Mouse (Mus musculus) CH12.LX (cell line): ENCODE data around the gene Tbc1d23. TPM values are rescaled to one million over a fixed set of nuclear protein-coding genes. Genes with fewer than 3 reads are reported as not detected.

Source experiments
- DNase-seq: peaks from one replicate; pipeline ENCODE4 v3.0.0-alpha.2; 2013; ENCODE audit errors: extremely low read depth
- H3K27ac ChIP-seq: 2 replicates; pipeline ENCODE4 v1.5.1; 2012; ENCODE audit warnings: low read depth, mild to moderate bottlenecking, control low read depth, moderate library complexity; ENCODE audit not compliant: insufficient read depth
- H3K27me3 ChIP-seq: replicated peaks from 2 replicates; pipeline ENCODE3; 2012; ENCODE audit warnings: inconsistent platforms
- H3K36me3 ChIP-seq, 2 experiments: replicated peaks in 1 of 2; 2 replicates each; pipeline versions ENCODE3 to v1.6.1; 2012; ENCODE audit warnings: inconsistent platforms in 1 of 2, low read length in 1 of 2, mild to moderate bottlenecking in 1 of 2, mixed read lengths in 1 of 2, moderate library complexity in 1 of 2; ENCODE audit not compliant: control insufficient read depth in 1 of 2, insufficient read depth in 1 of 2
- H3K4me1 ChIP-seq, 2 experiments: 2 replicates each; pipeline ENCODE4 v1.6.1; 2012; ENCODE audit warnings: inconsistent platforms in 1 of 2, moderate library complexity in 1 of 2; ENCODE audit not compliant: insufficient read depth in 2 of 2, control insufficient read depth in 1 of 2
- H3K4me2 ChIP-seq: 2 replicates; pipeline ENCODE4 v1.6.1; 2012; ENCODE audit warnings: low read depth, mild to moderate bottlenecking, control low read depth; ENCODE audit not compliant: poor library complexity, insufficient read depth, severe bottlenecking
- H3K4me3 ChIP-seq, 3 experiments: fragments of 150-350 bp in 1 of 3; sonication (generic) in 1 of 3; replicated peaks in 1 of 3; 2 replicates each; pipeline versions ENCODE3 to v1.5.1; 2011 to 2012; ENCODE audit warnings: low read depth in 2 of 3, low read length in 2 of 3, mild to moderate bottlenecking in 2 of 3, moderate library complexity in 2 of 3, control low read depth in 1 of 3, improper control_type of control experiment in 1 of 3, inconsistent platforms in 1 of 3, mixed read lengths in 1 of 3; ENCODE audit not compliant: poor library complexity in 1 of 3
- H3K79me2 ChIP-seq: replicated peaks from 2 replicates; pipeline ENCODE4 v1.6.1; 2012; ENCODE audit warnings: mild to moderate bottlenecking, moderate library complexity; ENCODE audit not compliant: control insufficient read depth, poor library complexity, insufficient read depth, severe bottlenecking; ENCODE audit errors: extremely low read depth
- H3K9ac ChIP-seq: 2 replicates; pipeline ENCODE4 v1.6.1; 2012; ENCODE audit warnings: low read depth, mild to moderate bottlenecking, control low read depth, moderate library complexity; ENCODE audit not compliant: insufficient read depth
- H3K9me3 ChIP-seq: replicated peaks from 2 replicates; pipeline ENCODE3; 2012; ENCODE audit warnings: low read length, inconsistent platforms, mixed read lengths
- CTCF ChIP-seq, 2 experiments: IDR thresholded peaks in 1 of 2; conservative IDR thresholded peaks in 1 of 2; 2 replicates each; pipeline ENCODE4 v1.5.1; 2011 to 2012; ENCODE audit warnings: low read depth in 2 of 2, low read length in 2 of 2, improper control_type of control experiment in 1 of 2, inconsistent platforms in 1 of 2, mild to moderate bottlenecking in 1 of 2, moderate library complexity in 1 of 2
- E2F4 ChIP-seq: IDR thresholded peaks from 2 replicates; pipeline ENCODE4 v1.6.1; 2011; ENCODE audit warnings: low read depth, low read length, improper control_type of control experiment; ENCODE audit not compliant: insufficient replicate concordance
- ELF1 ChIP-seq: IDR thresholded peaks from 2 replicates; pipeline ENCODE4 v1.6.1; 2014; ENCODE audit warnings: low read depth, mild to moderate bottlenecking, inconsistent platforms, low read length, improper control_type of control experiment
- EP300 ChIP-seq: IDR thresholded peaks from 2 replicates; pipeline ENCODE4 v1.6.1; 2011; ENCODE audit warnings: low read length, improper control_type of control experiment
- ETS1 ChIP-seq: conservative IDR thresholded peaks from 2 replicates; pipeline ENCODE4 v1.6.1; 2012; ENCODE audit warnings: low read depth, mild to moderate bottlenecking, inconsistent platforms, low read length, improper control_type of control experiment, moderate library complexity
- JUN ChIP-seq: IDR thresholded peaks from 2 replicates; pipeline ENCODE4 v1.6.1; 2011; ENCODE audit warnings: low read depth, mild to moderate bottlenecking, low read length, improper control_type of control experiment, moderate library complexity; ENCODE audit not compliant: insufficient read depth
- KAT2A ChIP-seq: IDR thresholded peaks from 2 replicates; pipeline ENCODE4 v1.6.1; 2012; ENCODE audit warnings: low read length, improper control_type of control experiment, inconsistent platforms; ENCODE audit not compliant: insufficient replicate concordance
- MAX ChIP-seq: IDR thresholded peaks from 2 replicates; pipeline ENCODE4 v1.6.1; 2011; ENCODE audit warnings: low read length, improper control_type of control experiment
- MYC ChIP-seq: IDR thresholded peaks from 2 replicates; pipeline ENCODE4 v1.6.1; 2011; ENCODE audit warnings: low read depth, mild to moderate bottlenecking, improper control_type of control experiment, low read length
- NELFE ChIP-seq: IDR thresholded peaks from 2 replicates; pipeline ENCODE4 v1.6.1; 2011; ENCODE audit warnings: low read depth, low read length, improper control_type of control experiment
- NRF1 ChIP-seq: IDR thresholded peaks from 2 replicates; pipeline ENCODE4 v1.6.1; 2014; ENCODE audit warnings: low read depth, mild to moderate bottlenecking, inconsistent platforms, low read length, improper control_type of control experiment, moderate library complexity
- POLR2A ChIP-seq: IDR thresholded peaks from 2 replicates; pipeline ENCODE4 v1.6.1; 2011; ENCODE audit warnings: low read depth, mild to moderate bottlenecking, improper control_type of control experiment, low read length
- POLR2AphosphoS2 ChIP-seq: IDR thresholded peaks from 2 replicates; pipeline ENCODE4 v1.6.1; 2011; ENCODE audit warnings: low read depth, low read length, improper control_type of control experiment
- SIN3A ChIP-seq: IDR thresholded peaks from 2 replicates; pipeline ENCODE4 v1.6.1; 2012; ENCODE audit warnings: low read length, improper control_type of control experiment, inconsistent platforms
- SMC3 ChIP-seq: IDR thresholded peaks from 2 replicates; pipeline ENCODE4 v1.6.1; 2011; ENCODE audit warnings: low read depth, low read length, improper control_type of control experiment
- TBP ChIP-seq: conservative IDR thresholded peaks from 2 replicates; pipeline ENCODE4 v1.6.1; 2011; ENCODE audit warnings: low read depth, low read length, improper control_type of control experiment
- TCF12 ChIP-seq: IDR thresholded peaks from 2 replicates; pipeline ENCODE4 v1.6.1; 2014; ENCODE audit warnings: low read depth, mild to moderate bottlenecking, inconsistent platforms, low read length, improper control_type of control experiment
- UBTF ChIP-seq: IDR thresholded peaks from 2 replicates; pipeline ENCODE4 v1.6.1; 2012; ENCODE audit warnings: low read depth, mild to moderate bottlenecking, inconsistent platforms, low read length, improper control_type of control experiment, moderate library complexity
- USF1 ChIP-seq: IDR thresholded peaks from 2 replicates; pipeline ENCODE4 v1.6.1; 2014; ENCODE audit warnings: low read depth, mild to moderate bottlenecking, inconsistent platforms, low read length, improper control_type of control experiment
- USF2 ChIP-seq: conservative IDR thresholded peaks from 2 replicates; pipeline ENCODE4 v1.6.1; 2011; ENCODE audit warnings: low read depth, low read length, improper control_type of control experiment
- ZC3H11A ChIP-seq: IDR thresholded peaks from 2 replicates; pipeline ENCODE4 v1.6.1; 2012; ENCODE audit warnings: low read depth, mild to moderate bottlenecking, inconsistent platforms, low read length, improper control_type of control experiment
- dilution Hi-C: fragments of 300-500 bp; cut with MboI; formaldehyde crosslinking; loops from 2 replicates; pipeline ENCODE4 v1.14.3; 2020; ENCODE audit warnings: low sequenced_read_pairs; ENCODE audit not compliant: extremely low pct_unique_long_range_greater_than_20kb, extremely low pct_ligation_motif_present
- in situ Hi-C: fragments of 300-500 bp; cut with MboI; formaldehyde crosslinking; loops from 3 replicates; pipeline ENCODE4 v1.14.3; 2019; ENCODE audit warnings: low sequenced_read_pairs, low pct_ligation_motif_present, low pct_unique_long_range_greater_than_20kb, mixed read lengths
- polyA plus RNA-seq: library from polyadenylated mRNA; unstranded; fragments of >175 nt; gene quantifications from 2 replicates; pipeline ENCODE4 v1.2.1, GENCODE M21; 2012; ENCODE audit warnings: low read depth; ENCODE audit not compliant: insufficient read length
- total RNA-seq, 2 experiments: library from RNA; depleted of rRNA; stranded (reverse); fragments of 300-350 nt in 1 of 2; fragments of >200 nt in 1 of 2; gene quantifications; 2 replicates each; pipeline ENCODE4 v1.2.3; 2012 to 2014

The Tbc1d23 gene
- total and polyA plus RNA-seq, 3 experiments: 21.2 to 38.8 (median 31.5) TPM

GRCm38 (mm10) chr16:57226444-57226843, 4.9 kb downstream of the Tbc1d23 start:
- dilution Hi-C loops: loop anchor here (25.0 kb wide), 1 partner anchor 386 kb away; the partner anchor contains the start of gene Cmss1

GRCm38 (mm10) chr16:57220361-57220760, 10.9 kb downstream of the Tbc1d23 start:
- dilution Hi-C loops (no loop called here), in situ Hi-C loops (no loop called here)
- Histone ChIP-seq H3K9me3 (no peaks in the 10 kb centered on the region), H3K79me2 (peaks cover 5% of the 10 kb centered on the region), H3K4me2 (no peak overlapping the region), H3K4me3 (no peak overlapping the region), H3K27me3 (no peaks in the 10 kb centered on the region), H3K4me1 (peaks cover 9 to 49% of the 10 kb centered on the region in 2 experiments), H3K36me3 (peaks cover 3 to 53% of the 10 kb centered on the region in 2 experiments), H3K9ac (no peak overlapping the region), H3K27ac (no peak overlapping the region)
- TF ChIP-seq EP300 (no peak), JUN (no peak), SMC3 (no peak), SIN3A (no peak), UBTF (no peak), ETS1 (no peak), MYC (no peak), KAT2A (no peak), CTCF (conservative IDR thresholded peaks at IDR 0.05 in 1 of 2, IDR thresholded peaks at IDR 0.05 in 1 of 2; ENCODE audit: low read depth in 2 of 2, low read length in 2 of 2) (no peak), USF2 (no peak), TCF12 (no peak)
- no peak for DNase-seq

More at GRCm38 (mm10) chr16:57226444-57226843, 4.9 kb downstream of the Tbc1d23 start:
- Histone ChIP-seq H3K79me2 (peaks cover 55% of the 10 kb centered on the region), H3K4me1 (peaks cover 3 to 45% of the 10 kb centered on the region in 2 experiments; a peak in 3 of 4 replicates), H3K4me3 (no peak overlapping the region), H3K9me3 (no peaks in the 10 kb centered on the region), H3K27ac (no peak overlapping the region), H3K9ac (no peak overlapping the region), H3K4me2 (no peak overlapping the region), H3K27me3 (no peaks in the 10 kb centered on the region), H3K36me3 (peaks cover 0 to 40% of the 10 kb centered on the region in 2 experiments)
- in situ Hi-C loops: no loop called here
- no peak for DNase-seq
- TF ChIP-seq MYC (no peak), NRF1 (no peak), UBTF (no peak), MAX (no peak), KAT2A (no peak), POLR2A (no peak), EP300 (no peak), POLR2AphosphoS2 (no peak), USF2 (no peak), TBP (no peak), ZC3H11A (no peak), E2F4 (no peak), NELFE (no peak), USF1 (no peak), ELF1 (no peak), JUN (no peak)
